In genomic region chr14:78984296-78984695, GRCm38 (mm10) we compare ENCODE assay signal across 9 mouse cellular contexts.
DNase-seq lines count a peak whose midpoint lies in the region; ATAC-seq and TF ChIP-seq lines count a peak whose summit lies in the region.
"Had no signal": no experiment of that assay in that cellular context is flagged by ENCODE, and none has a peak within 500 bp of the region (broad histone marks: within the 10 kb centered on the region; RNA-seq: fewer than 3 reads in every experiment).

No protein-coding gene starts in this region.

- ATAC-seq in hindbrain, postnatal 0 days: no peak
- ATAC-seq in midbrain, embryonic 11.5 days (ENCODE audit: low FRiP score): no peak

- no peaks in the 10 kb centered on the region for H3K4me1 ChIP-seq in hindbrain, postnatal 0 days (ENCODE audit: insufficient read depth, low read length)
- no peaks in the 10 kb centered on the region for H3K4me1 ChIP-seq in hindbrain, embryonic 10.5 days (replicated peaks)
- no peaks in the 10 kb centered on the region for H3K4me1 ChIP-seq in midbrain, embryonic 11.5 days (ENCODE audit: control insufficient read depth, insufficient read depth, low read length)

- no peak overlapping the region for H3K27ac ChIP-seq in hindbrain, postnatal 0 days
- no peak overlapping the region for H3K27ac ChIP-seq in hindbrain, embryonic 10.5 days
- no peak overlapping the region for H3K27ac ChIP-seq in midbrain, embryonic 11.5 days (ENCODE audit: low read depth, low read length)
- H3K27ac ChIP-seq: left cerebral cortex, adult 2 months had no signal

- no peak for TF ChIP-seq CTCF in hindbrain, postnatal 0 days (IDR thresholded peaks at IDR 0.05; ENCODE audit: low read depth)

- no peak overlapping the region for H3K4me2 ChIP-seq in hindbrain, postnatal 0 days (ENCODE audit: low read depth, low read length)
- no peak overlapping the region for H3K4me2 ChIP-seq in midbrain, embryonic 11.5 days

- DNase-seq in hindbrain, postnatal 0 days (ENCODE audit: low spot score): peak; percentile 38
- no peak for DNase-seq in hindbrain, embryonic 10.5 days (ENCODE audit: low spot score)
- DNase-seq in 3T3-L1 (ENCODE audit: low read depth, low spot score): peak; percentile 11
- DNase-seq in adipocyte (ENCODE audit: low spot score): peak; percentile 44
- peak; percentile 37 for DNase-seq in kidney, postnatal 14 days
- DNase-seq in ovary, postnatal 36 days (ENCODE audit: low spot score): no peak
- DNase-seq in cerebellum, adult 9-10 months: no peak
- DNase-seq in midbrain, embryonic 11.5 days (ENCODE audit: low spot score, missing footprints): no peak

- no peaks in the 10 kb centered on the region for H3K9me3 ChIP-seq in hindbrain, postnatal 0 days (ENCODE audit: low read length)
- H3K9me3 ChIP-seq in hindbrain, embryonic 10.5 days: no peaks in the 10 kb centered on the region
- H3K9me3 ChIP-seq in midbrain, embryonic 11.5 days (ENCODE audit: control insufficient read depth, low read length): no peaks in the 10 kb centered on the region

- no peak overlapping the region for H3K9ac ChIP-seq in hindbrain, postnatal 0 days (replicated peaks; ENCODE audit: low read length)
- no peak overlapping the region for H3K9ac ChIP-seq in midbrain, embryonic 11.5 days (ENCODE audit: low read length)

- no peak overlapping the region for H3K4me3 ChIP-seq in hindbrain, postnatal 0 days (ENCODE audit: low read length)
- no peak overlapping the region for H3K4me3 ChIP-seq in hindbrain, embryonic 10.5 days
- H3K4me3 ChIP-seq in midbrain, embryonic 11.5 days (ENCODE audit: low read depth, low read length): no peak overlapping the region
- H3K4me3 ChIP-seq: left cerebral cortex, adult 2 months had no signal

- H3K27me3 ChIP-seq in hindbrain, postnatal 0 days (ENCODE audit: insufficient read depth, low read length): no peaks in the 10 kb centered on the region
- no peaks in the 10 kb centered on the region for H3K27me3 ChIP-seq in hindbrain, embryonic 10.5 days (ENCODE audit: insufficient read depth, poor library complexity, severe bottlenecking)
- H3K27me3 ChIP-seq in midbrain, embryonic 11.5 days (ENCODE audit: control insufficient read depth, insufficient read depth, low read length): no peaks in the 10 kb centered on the region

- WGBS in hindbrain, postnatal 0 days: 53% methylated on average over 2 of the region's 2 CpGs
- WGBS in hindbrain, embryonic 10.5 days: 83% methylated on average over 2 of the region's 2 CpGs
- 75% methylated on average over 2 of the region's 2 CpGs for WGBS in midbrain, embryonic 11.5 days

- no peaks in the 10 kb centered on the region for H3K36me3 ChIP-seq in hindbrain, postnatal 0 days (ENCODE audit: insufficient read depth, low read length)
- no peaks in the 10 kb centered on the region for H3K36me3 ChIP-seq in hindbrain, embryonic 10.5 days
- no peaks in the 10 kb centered on the region for H3K36me3 ChIP-seq in midbrain, embryonic 11.5 days (ENCODE audit: control insufficient read depth, insufficient read depth, low read length)

Comparison
In these comparisons a context has a peak if more than half of its experiments do, and no peak if none do; other contexts are left out.
1. DNase-seq: peak in hindbrain, postnatal 0 days (single experiment), 3T3-L1 (single experiment), adipocyte (single experiment) and kidney, postnatal 14 days (single experiment); none in hindbrain, embryonic 10.5 days (single experiment), ovary, postnatal 36 days (single experiment), cerebellum, adult 9-10 months (single experiment) and midbrain, embryonic 11.5 days (single experiment).